Mouse (Mus musculus) heart, embryonic 13.5 days (tissue): ENCODE data around the gene Nacad. TPM values are rescaled to one million over a fixed set of nuclear protein-coding genes. Genes with fewer than 3 reads are reported as not detected.
"Not testable (repeated sequence)": the region's sequence is repeated elsewhere in the genome, so short reads cannot be mapped to it uniquely, and the experiment has no call there.

Experiments
- ATAC-seq: fragments of 200-750 bp; cut with Nextera tagmentation; 2 replicates; pipeline ENCODE4 v1.8.0; 2017; ENCODE audit warnings: moderate TSS enrichment; ENCODE audit not compliant: insufficient number of reproducible peaks, low FRiP score, low TSS enrichment; ENCODE audit errors: extremely low read depth
- H3K27ac ChIP-seq: fragments of 300-500 bp; sonication (generic); replicated peaks from 2 replicates; pipeline ENCODE4 v1.5.1; 2015; ENCODE audit warnings: moderate library complexity, mild to moderate bottlenecking, inconsistent platforms
- H3K27me3 ChIP-seq: fragments of 300-500 bp; sonication (generic); replicated peaks from 2 replicates; pipeline ENCODE4 v1.6.1; 2015; ENCODE audit warnings: mild to moderate bottlenecking, inconsistent platforms
- H3K36me3 ChIP-seq: fragments of 300-500 bp; sonication (generic); 2 replicates; pipeline ENCODE4 v1.6.1; 2015; ENCODE audit warnings: mild to moderate bottlenecking, inconsistent platforms
- H3K4me1 ChIP-seq: fragments of 300-500 bp; sonication (generic); 2 replicates; pipeline ENCODE4 v1.6.1; 2015; ENCODE audit warnings: inconsistent platforms
- H3K4me2 ChIP-seq: fragments of 300-500 bp; sonication (generic); 2 replicates; pipeline ENCODE4 v1.6.1; 2015; ENCODE audit warnings: inconsistent platforms, mild to moderate bottlenecking, moderate library complexity
- H3K4me3 ChIP-seq: fragments of 300-500 bp; sonication (generic); 2 replicates; pipeline ENCODE4 v1.5.1; 2015; ENCODE audit warnings: moderate library complexity, mild to moderate bottlenecking, inconsistent platforms
- H3K9ac ChIP-seq: fragments of 300-500 bp; sonication (generic); 2 replicates; pipeline ENCODE4 v1.6.1; 2015; ENCODE audit warnings: inconsistent platforms, mild to moderate bottlenecking, moderate library complexity
- H3K9me3 ChIP-seq: fragments of 300-500 bp; sonication (generic); 2 replicates; pipeline ENCODE4 v1.6.1; 2016; ENCODE audit warnings: inconsistent platforms
- WGBS: fragments of 180-500 bp; shearing (Covaris S2); methylation state at CpG from one replicate; pipeline ENCODE4 v1.1.7; 2015; ENCODE audit warnings: mixed read lengths; 5-methylcytosine and 5-hydroxymethylcytosine counted together
- polyA plus RNA-seq: library from polyadenylated mRNA; unstranded; fragments of >200 nt; fragmentation: Nextera tagmentation; extraction: Ambion mirVana; gene quantifications from 2 replicates; pipeline ENCODE4 v1.2.1, GENCODE M21; 2015

The Nacad gene
- 0.86 and 0.88 TPM in 2 replicates for polyA plus RNA-seq

DNA sequence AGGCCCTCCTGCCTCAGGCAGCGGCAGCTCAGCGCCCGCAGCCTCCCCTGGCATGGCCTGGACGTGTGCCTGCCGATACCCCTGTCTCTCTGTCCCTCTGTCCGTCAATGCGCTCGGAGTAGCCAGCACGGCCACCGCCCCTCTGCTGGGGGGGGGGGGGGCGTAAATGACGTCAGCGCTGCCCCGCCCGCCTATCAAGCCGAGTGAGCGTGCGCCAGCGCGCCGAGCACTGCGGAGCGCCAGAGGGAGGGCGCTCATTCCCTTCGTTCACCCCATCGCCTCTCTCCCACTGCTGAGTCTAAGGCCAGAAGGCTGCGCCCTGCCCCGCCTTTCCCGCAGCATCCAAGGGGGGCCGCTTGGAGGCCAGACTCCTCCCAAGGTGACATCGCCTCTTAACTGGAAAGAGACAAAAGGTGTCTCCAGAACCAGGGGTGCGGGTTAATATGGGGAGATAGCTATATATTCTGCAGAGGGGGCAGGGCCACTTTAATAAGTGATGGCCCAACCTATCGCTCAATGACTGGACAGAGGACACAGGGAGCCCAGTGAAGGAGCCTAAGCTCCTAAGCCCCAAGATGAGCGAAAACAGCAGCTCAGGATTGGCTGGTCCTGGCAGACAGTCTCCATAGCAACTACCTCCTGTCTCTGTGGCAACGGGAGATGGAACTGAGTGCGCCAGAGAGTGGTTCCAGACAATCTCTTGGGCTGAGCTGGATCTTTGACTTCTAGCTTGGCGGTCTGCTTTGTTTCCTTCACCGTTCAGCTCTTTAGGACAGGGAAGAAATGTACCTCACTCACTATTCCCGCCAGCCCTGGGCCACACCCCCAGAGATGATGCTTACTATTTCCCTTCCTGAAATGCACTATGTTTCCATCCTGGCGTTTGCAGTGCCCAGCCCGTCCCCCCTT is at the start of gene Nacad:
Nacad (minus strand) TSS at position 563 of the 909 bp plus-strand sequence.
- no peak for ATAC-seq
- Histone ChIP-seq H3K27me3 (peaks cover 69% of the 10 kb centered on the region), H3K4me2 (peak within 1 kb of the TSS; percentile 72), H3K4me1 (peaks cover 30% of the 10 kb centered on the region), H3K4me3 (peak within 1 kb of the TSS; percentile 48), H3K36me3 (peaks cover 2% of the 10 kb centered on the region), H3K27ac (no peak within 1 kb of the TSS), H3K9me3 (no peaks in the 10 kb centered on the region), H3K9ac (peak within 1 kb of the TSS; percentile 62)
- WGBS: 5% methylated on average over 36 of the region's 41 CpGs

DNA sequence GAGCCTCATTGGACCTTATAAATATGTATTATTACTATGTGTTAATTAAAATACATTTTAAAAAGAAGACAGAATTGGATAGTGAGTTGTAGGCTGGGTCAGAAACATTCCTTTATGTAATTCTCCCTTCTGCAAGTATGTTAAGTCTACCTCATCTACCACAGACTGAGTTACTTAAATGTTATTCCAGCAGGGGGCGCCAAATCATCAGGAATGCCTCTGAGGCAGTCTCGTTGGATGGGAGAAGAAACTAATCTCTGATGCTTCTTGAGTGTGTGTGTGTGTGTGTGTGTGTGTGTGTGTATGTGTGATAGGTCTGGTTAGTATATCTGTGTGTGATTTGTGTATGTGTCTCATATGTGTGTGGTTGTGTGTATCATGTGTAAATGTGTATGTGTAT is 49.0 kb upstream of the Nacad start:
- H3K27me3 ChIP-seq: peaks cover 52% of the 10 kb centered on the region
- ATAC-seq: no peak
- H3K4me2 ChIP-seq: no peak overlapping the region
- no peak overlapping the region for H3K9ac ChIP-seq
- no peaks in the 10 kb centered on the region for H3K9me3 ChIP-seq
- no peak overlapping the region for H3K4me3 ChIP-seq
- WGBS: 1% methylated on average over 2 of the region's 2 CpGs
- no peaks in the 10 kb centered on the region for H3K36me3 ChIP-seq
- no peak overlapping the region for H3K27ac ChIP-seq
- H3K4me1 ChIP-seq: peaks cover 4% of the 10 kb centered on the region; the same call in 1 of the 2 replicates

- not testable (repeated sequence) for H3K27ac ChIP-seq, H3K4me1 ChIP-seq, ATAC-seq, H3K36me3 ChIP-seq, H3K4me3 ChIP-seq, H3K9ac ChIP-seq, H3K9me3 ChIP-seq, H3K4me2 ChIP-seq
- 60% methylated on average over 3 of the region's 3 CpGs for WGBS
- peaks cover 40% of the 10 kb centered on the region for H3K27me3 ChIP-seq
These were observed 47.1 kb upstream of the Nacad start for GRCm38 (mm10) chr11:6652978-6653377.

- ATAC-seq: no peak
- Histone ChIP-seq H3K4me3 (no peak overlapping the region), H3K27me3 (peaks cover 19% of the 10 kb centered on the region), H3K4me2 (no peak overlapping the region), H3K9me3 (no peaks in the 10 kb centered on the region), H3K36me3 (no peaks in the 10 kb centered on the region), H3K4me1 (no peaks in the 10 kb centered on the region), H3K9ac (no peak overlapping the region), H3K27ac (no peak overlapping the region)
- 56% methylated on average over 7 of the region's 7 CpGs for WGBS
These were observed 44.7 kb upstream of the Nacad start for GRCm38 (mm10) chr11:6650519-6650918.

GRCm38 (mm10) chr11:6647831-6648724 is 42.2 kb upstream of the Nacad start:
- Histone ChIP-seq H3K4me3 (no peak overlapping the region), H3K27me3 (0 out of 2 replicates have a peak, but pooled peaks cover 3% of the 10 kb centered on the region), H3K27ac (no peak overlapping the region), H3K36me3 (no peaks in the 10 kb centered on the region), H3K9ac (no peak overlapping the region), H3K4me2 (no peak overlapping the region), H3K9me3 (no peaks in the 10 kb centered on the region), H3K4me1 (no peaks in the 10 kb centered on the region)
- WGBS: 47% methylated on average over 9 of the region's 9 CpGs
- no peak for ATAC-seq

DNA sequence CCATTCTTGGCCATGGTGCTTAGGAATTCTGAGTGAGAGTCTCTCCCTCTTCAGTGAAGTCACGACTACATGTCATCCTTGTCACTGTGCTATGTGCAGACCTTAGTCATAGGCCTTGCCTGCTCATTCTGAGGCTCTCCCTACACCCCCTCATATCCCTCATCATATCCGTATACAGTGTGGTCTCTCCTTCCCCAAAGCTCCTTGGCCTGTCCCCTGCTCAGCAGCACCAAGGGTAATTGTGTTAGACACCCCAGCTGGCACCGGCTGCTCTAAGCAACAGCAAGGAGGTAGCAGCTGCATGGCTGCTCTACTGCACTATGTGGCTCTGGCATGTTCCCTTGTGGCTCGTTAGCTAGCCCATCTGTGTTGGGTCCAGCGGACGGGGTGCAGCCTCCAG is 38.7 kb upstream of the Nacad start:
- Histone ChIP-seq H3K9me3 (no peaks in the 10 kb centered on the region), H3K36me3 (no peaks in the 10 kb centered on the region), H3K4me3 (no peak overlapping the region), H3K27me3 (no peaks in the 10 kb centered on the region), H3K4me2 (no peak overlapping the region), H3K27ac (no peak overlapping the region), H3K4me1 (no peaks in the 10 kb centered on the region), H3K9ac (no peak overlapping the region)
- 74% methylated on average over 6 of the region's 6 CpGs for WGBS
- no peak for ATAC-seq

DNA sequence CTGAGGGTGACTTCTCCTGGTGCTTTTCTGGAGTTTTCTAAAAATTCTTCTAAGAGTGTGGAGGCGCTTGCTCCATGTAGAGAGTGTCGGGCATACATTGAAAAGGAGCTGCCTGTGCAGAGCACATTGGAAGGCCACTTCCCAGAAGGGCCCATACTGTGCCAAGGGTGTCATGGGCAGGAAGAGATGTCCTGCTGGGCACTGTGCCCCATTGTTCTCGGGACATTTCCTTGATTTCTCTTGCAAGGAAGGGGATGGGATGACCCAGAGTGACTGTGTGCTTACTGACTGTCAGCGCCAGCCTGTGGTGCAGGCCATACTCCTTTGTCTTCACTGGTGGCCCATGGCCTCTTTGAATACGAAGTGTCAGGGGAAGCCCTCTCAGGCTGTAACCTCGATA is 33.2 kb upstream of the Nacad start:
- ATAC-seq: no peak
- Histone ChIP-seq H3K9me3 (no peaks in the 10 kb centered on the region), H3K36me3 (no peaks in the 10 kb centered on the region), H3K4me1 (no peaks in the 10 kb centered on the region), H3K4me3 (no peak overlapping the region), H3K27me3 (no peaks in the 10 kb centered on the region; the same call in 1 of the 2 replicates), H3K27ac (no peak overlapping the region), H3K4me2 (no peak overlapping the region), H3K9ac (no peak overlapping the region)
- WGBS: 72% methylated on average over 6 of the region's 6 CpGs

- Histone ChIP-seq H3K4me3 (no peak within 1 kb of the TSS), H3K27ac (no peak within 1 kb of the TSS), H3K9me3 (no peaks in the 10 kb centered on the region), H3K4me1 (no peaks in the 10 kb centered on the region), H3K27me3 (no peaks in the 10 kb centered on the region; the same call in 1 of the 2 replicates), H3K4me2 (no peak within 1 kb of the TSS), H3K36me3 (no peaks in the 10 kb centered on the region), H3K9ac (no peak within 1 kb of the TSS)
- WGBS: 73% methylated on average over 4 of the region's 4 CpGs
- ATAC-seq: no peak
These were observed 32.7 kb upstream of the Nacad start, which contains the start of gene Wap for GRCm38 (mm10) chr11:6638537-6638936. Gene Wap, minus strand, starts transcription at chr11:6638637.

DNA sequence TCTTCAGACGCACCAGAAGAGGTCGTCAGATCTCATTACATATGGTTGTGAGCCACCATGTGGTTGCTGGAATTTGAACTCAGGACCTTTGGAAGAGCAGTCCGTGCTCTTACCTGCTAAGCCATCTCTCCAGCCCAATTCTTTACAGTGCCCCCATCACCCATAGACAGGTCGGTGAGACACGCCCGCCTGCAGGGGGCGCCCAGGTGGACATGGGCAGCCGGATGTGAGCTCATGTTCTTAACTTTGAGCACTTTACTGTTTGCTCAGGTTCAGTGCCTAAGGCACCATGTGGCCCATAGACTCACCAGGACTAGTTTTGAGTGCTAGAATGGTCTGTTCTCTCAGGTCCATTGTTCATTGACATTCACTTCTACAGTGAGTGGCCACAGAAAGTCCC is 30.3 kb upstream of the Nacad start:
- no peak overlapping the region for H3K27ac ChIP-seq
- H3K4me3 ChIP-seq: no peak overlapping the region
- no peaks in the 10 kb centered on the region for H3K36me3 ChIP-seq
- no peaks in the 10 kb centered on the region for H3K4me1 ChIP-seq
- H3K9me3 ChIP-seq: peaks cover 6% of the 10 kb centered on the region; the same call in 1 of the 2 replicates
- H3K9ac ChIP-seq: no peak overlapping the region
- no peak for ATAC-seq
- H3K27me3 ChIP-seq: no peaks in the 10 kb centered on the region; the same call in 1 of the 2 replicates
- H3K4me2 ChIP-seq: no peak overlapping the region
- WGBS: 66% methylated on average over 8 of the region's 8 CpGs

- H3K27ac ChIP-seq: no peak overlapping the region
These were observed 23.8 kb upstream of the Nacad start for GRCm38 (mm10) chr11:6629655-6630054.

DNA sequence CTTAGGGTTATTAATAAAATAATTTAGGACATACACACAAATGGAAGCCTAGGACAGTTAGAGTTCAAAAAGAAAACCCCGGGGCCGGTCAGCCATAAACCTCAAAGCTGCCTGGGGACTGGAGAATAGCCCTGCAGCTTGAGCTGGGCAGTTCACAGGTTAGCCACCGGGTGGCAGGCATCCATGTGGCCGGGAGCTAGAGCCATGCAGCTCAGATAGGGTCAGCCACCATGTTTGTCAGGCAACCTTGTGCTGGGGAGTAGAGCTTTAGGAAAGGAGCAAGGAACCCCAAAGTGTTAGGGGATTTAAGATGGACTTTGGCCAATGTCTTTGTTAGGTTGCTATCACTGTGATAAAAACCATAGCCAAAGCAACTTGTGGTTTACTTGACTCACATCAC is 22.7 kb upstream of the Nacad start:
- H3K4me3 ChIP-seq: no peak overlapping the region
- ATAC-seq: no peak
- no peak overlapping the region for H3K4me2 ChIP-seq
- H3K9ac ChIP-seq: no peak overlapping the region
- no peaks in the 10 kb centered on the region for H3K27me3 ChIP-seq
- WGBS: 21% methylated on average over 4 of the region's 4 CpGs
- peaks cover 11% of the 10 kb centered on the region for H3K36me3 ChIP-seq
- H3K27ac ChIP-seq: no peak overlapping the region
- H3K9me3 ChIP-seq: peaks cover 6% of the 10 kb centered on the region; the same call in 1 of the 2 replicates
- H3K4me1 ChIP-seq: peaks cover 24% of the 10 kb centered on the region

More at GRCm38 (mm10) chr11:6629655-6630054, 23.8 kb upstream of the Nacad start:
- no peak overlapping the region for H3K4me2 ChIP-seq
- peaks cover under 1% of the 10 kb centered on the region for H3K36me3 ChIP-seq
- no peak for ATAC-seq
- H3K9ac ChIP-seq: no peak overlapping the region
- H3K4me1 ChIP-seq: peaks cover 13% of the 10 kb centered on the region
- no peak overlapping the region for H3K4me3 ChIP-seq
- peaks cover 6% of the 10 kb centered on the region; the same call in 1 of the 2 replicates for H3K9me3 ChIP-seq
- no peaks in the 10 kb centered on the region for H3K27me3 ChIP-seq
